Mouse (Mus musculus) embryonic facial prominence, embryonic 12.5 days (tissue): Measurements from ENCODE around the gene Tmem44. TPM values are rescaled to one million over a fixed set of nuclear protein-coding genes. Genes with fewer than 3 reads are reported as not detected.
"Not testable (repeated sequence)": the region's sequence is repeated elsewhere in the genome, so short reads cannot be mapped to it uniquely, and the experiment has no call there.

ENCODE experiments used
- ATAC-seq: fragments of 200-750 bp; cut with Nextera tagmentation; 2 replicates; pipeline ENCODE4 v1.8.0; 2017; ENCODE audit not compliant: insufficient number of reproducible peaks, insufficient read depth, low FRiP score, low TSS enrichment
- H3K27ac ChIP-seq: fragments of 300-500 bp; sonication (generic); 2 replicates; pipeline ENCODE4 v1.5.1; 2016; ENCODE audit warnings: mild to moderate bottlenecking
- H3K27me3 ChIP-seq: fragments of 300-500 bp; sonication (generic); 2 replicates; pipeline ENCODE4 v1.6.1; 2016; ENCODE audit warnings: mild to moderate bottlenecking, moderate library complexity
- H3K36me3 ChIP-seq: fragments of 300-500 bp; sonication (generic); 2 replicates; pipeline ENCODE4 v1.6.1; 2016; ENCODE audit warnings: mild to moderate bottlenecking
- H3K4me1 ChIP-seq: fragments of 300-500 bp; sonication (generic); 2 replicates; pipeline ENCODE4 v1.6.1; 2016
- H3K4me2 ChIP-seq: fragments of 300-500 bp; sonication (generic); replicated peaks from 2 replicates; pipeline ENCODE4 v1.6.1; 2016; ENCODE audit warnings: mild to moderate bottlenecking, moderate library complexity
- H3K4me3 ChIP-seq: fragments of 300-500 bp; sonication (generic); 2 replicates; pipeline ENCODE4 v1.5.1; 2016; ENCODE audit warnings: mild to moderate bottlenecking
- H3K9ac ChIP-seq: fragments of 300-500 bp; sonication (generic); 2 replicates; pipeline ENCODE4 v1.6.1; 2016; ENCODE audit warnings: mild to moderate bottlenecking, moderate library complexity
- H3K9me3 ChIP-seq: fragments of 300-500 bp; sonication (generic); 2 replicates; pipeline ENCODE4 v1.6.1; 2016; ENCODE audit warnings: mild to moderate bottlenecking, moderate library complexity
- WGBS: fragments of 180-500 bp; shearing (Covaris S2); methylation state at CpG from one replicate; pipeline ENCODE4 v1.1.7; 2016; 5-methylcytosine and 5-hydroxymethylcytosine counted together
- polyA plus RNA-seq: library from polyadenylated mRNA; unstranded; fragments of >200 nt; fragmentation: Nextera tagmentation; extraction: Ambion mirVana; gene quantifications from 2 replicates; pipeline ENCODE4 v1.2.1, GENCODE M21; 2016

The Tmem44 gene
- polyA plus RNA-seq, 1 experiment from 2014 or later, result 39.5 TPM

- Histone ChIP-seq H3K4me2 (no peak overlapping the region), H3K9me3 (no peaks in the 10 kb centered on the region), H3K27ac (no peak overlapping the region), H3K27me3 (no peaks in the 10 kb centered on the region), H3K4me1 (no peaks in the 10 kb centered on the region), H3K4me3 (no peak overlapping the region), H3K9ac (no peak overlapping the region), H3K36me3 (no peaks in the 10 kb centered on the region)
- 72% methylated on average over 4 of the region's 4 CpGs for WGBS
- 0 out of 2 replicates have a peak, but pooled peaks have one; percentile 41 for ATAC-seq
These were observed 60.3 kb downstream of the Tmem44 start for GRCm38 (mm10) chr16:30490316-30490715.

- no peak for ATAC-seq
- Histone ChIP-seq H3K36me3 (no peaks in the 10 kb centered on the region), H3K4me3 (no peak overlapping the region), H3K27ac (no peak overlapping the region), H3K4me2 (no peak overlapping the region), H3K9ac (no peak overlapping the region), H3K4me1 (no peaks in the 10 kb centered on the region), H3K27me3 (no peaks in the 10 kb centered on the region), H3K9me3 (no peaks in the 10 kb centered on the region)
- 79% methylated on average over 4 of the region's 4 CpGs for whole genome bisulfite sequencing
These were observed 61.0 kb downstream of the Tmem44 start for GRCm38 (mm10) chr16:30489662-30490061.

GRCm38 (mm10) chr16:30486498-30486897 is 64.1 kb downstream of the Tmem44 start:
- 45% methylated on average over 4 of the region's 4 CpGs for WGBS

GRCm38 (mm10) chr16:30477791-30478190 is 72.9 kb downstream of the Tmem44 start:
- WGBS, result 89% methylated on average over 5 of the region's 5 CpGs
- Histone ChIP-seq H3K27ac (no peak overlapping the region), H3K36me3 (no peaks in the 10 kb centered on the region), H3K4me1 (no peaks in the 10 kb centered on the region; the same call in 1 of the 2 replicates), H3K4me2 (no peak overlapping the region), H3K4me3 (no peak overlapping the region), H3K9me3 (no peaks in the 10 kb centered on the region), H3K9ac (no peak overlapping the region), H3K27me3 (no peaks in the 10 kb centered on the region)
- ATAC-seq, result no peak

More at GRCm38 (mm10) chr16:30486498-30486897, 64.1 kb downstream of the Tmem44 start:
- Histone ChIP-seq H3K4me2 (no peak overlapping the region), H3K4me1 (no peaks in the 10 kb centered on the region), H3K27ac (no peak overlapping the region), H3K36me3 (no peaks in the 10 kb centered on the region), H3K27me3 (no peaks in the 10 kb centered on the region), H3K9me3 (no peaks in the 10 kb centered on the region), H3K9ac (no peak overlapping the region), H3K4me3 (no peak overlapping the region)
- ATAC-seq, result no peak

- Histone ChIP-seq H3K9me3 (no peaks in the 10 kb centered on the region), H3K36me3 (no peaks in the 10 kb centered on the region), H3K4me2 (no peak overlapping the region), H3K4me3 (no peak overlapping the region), H3K27me3 (no peaks in the 10 kb centered on the region), H3K4me1 (no peaks in the 10 kb centered on the region; the same call in 1 of the 2 replicates), H3K9ac (no peak overlapping the region), H3K27ac (0 out of 2 replicates have a peak overlapping the region, but pooled peaks have one; percentile 26)
- ATAC-seq, result no peak
- WGBS, result 60% methylated on average over 3 of the region's 3 CpGs
These were observed 73.6 kb downstream of the Tmem44 start for GRCm38 (mm10) chr16:30477006-30477405.

- Histone ChIP-seq H3K4me3 (no peak overlapping the region), H3K4me2 (no peak overlapping the region), H3K27me3 (no peaks in the 10 kb centered on the region), H3K9ac (no peak overlapping the region), H3K4me1 (no peaks in the 10 kb centered on the region; the same call in 1 of the 2 replicates), H3K9me3 (0 out of 2 replicates have a peak, but pooled peaks cover 6% of the 10 kb centered on the region), H3K36me3 (no peaks in the 10 kb centered on the region), H3K27ac (peak overlapping the region; percentile 26; the same call in 1 of the 2 replicates)
- ATAC-seq, result peak; percentile 62; the same call in 1 of the 2 replicates
- 44% methylated on average over 10 of the region's 10 CpGs for WGBS
These were observed 74.8 kb downstream of the Tmem44 start for GRCm38 (mm10) chr16:30475633-30476461.

GRCm38 (mm10) chr16:30472447-30472846 is 78.2 kb downstream of the Tmem44 start:
- Histone ChIP-seq H3K27ac (no peak overlapping the region), H3K27me3 (no peaks in the 10 kb centered on the region), H3K9ac (no peak overlapping the region), H3K9me3 (0 out of 2 replicates have a peak, but pooled peaks cover 7% of the 10 kb centered on the region), H3K36me3 (no peaks in the 10 kb centered on the region), H3K4me3 (no peak overlapping the region), H3K4me1 (no peaks in the 10 kb centered on the region; the same call in 1 of the 2 replicates), H3K4me2 (no peak overlapping the region)
- ATAC-seq, result no peak
- WGBS, result 63% methylated on average over 5 of the region's 5 CpGs

GRCm38 (mm10) chr16:30471912-30472311 is 78.7 kb downstream of the Tmem44 start:
- Histone ChIP-seq H3K4me2 (no peak overlapping the region), H3K36me3 (no peaks in the 10 kb centered on the region), H3K4me3 (no peak overlapping the region), H3K27me3 (no peaks in the 10 kb centered on the region), H3K9me3 (0 out of 2 replicates have a peak, but pooled peaks cover 7% of the 10 kb centered on the region), H3K4me1 (no peaks in the 10 kb centered on the region; the same call in 1 of the 2 replicates), H3K27ac (no peak overlapping the region), H3K9ac (no peak overlapping the region)
- 77% methylated on average over 2 of the region's 2 CpGs for WGBS
- ATAC-seq, result no peak

GRCm38 (mm10) chr16:30468944-30469343 is 81.7 kb downstream of the Tmem44 start:
- Histone ChIP-seq H3K9me3 (0 out of 2 replicates have a peak, but pooled peaks cover 7% of the 10 kb centered on the region), H3K27me3 (no peaks in the 10 kb centered on the region), H3K4me1 (no peaks in the 10 kb centered on the region; the same call in 1 of the 2 replicates), H3K4me2 (no peak overlapping the region), H3K27ac (no peak overlapping the region), H3K36me3 (no peaks in the 10 kb centered on the region), H3K4me3 (no peak overlapping the region), H3K9ac (no peak overlapping the region)
- WGBS, result 94% methylated on average over 6 of the region's 6 CpGs
- ATAC-seq, result no peak

GRCm38 (mm10) chr16:30465680-30466298 is 84.9 kb downstream of the Tmem44 start:
- Histone ChIP-seq H3K9me3 (peaks cover 9% of the 10 kb centered on the region), H3K4me3 (no peak overlapping the region), H3K9ac (no peak overlapping the region), H3K27me3 (no peaks in the 10 kb centered on the region), H3K36me3 (no peaks in the 10 kb centered on the region), H3K4me2 (no peak overlapping the region), H3K27ac (no peak overlapping the region), H3K4me1 (no peaks in the 10 kb centered on the region)
- ATAC-seq, result no peak
- WGBS, result 72% methylated on average over 5 of the region's 5 CpGs

- not testable (repeated sequence) for H3K9ac ChIP-seq, H3K36me3 ChIP-seq, H3K9me3 ChIP-seq, H3K4me3 ChIP-seq, H3K4me2 ChIP-seq, ATAC-seq, H3K4me1 ChIP-seq, H3K27ac ChIP-seq, H3K27me3 ChIP-seq
- 85% methylated on average over 3 of the region's 3 CpGs for WGBS
These were observed 85.9 kb downstream of the Tmem44 start for GRCm38 (mm10) chr16:30464742-30465141.
